Mouse (Mus musculus) hindbrain, embryonic 14.5 days (tissue): Measurements from ENCODE around the gene Atrnl1. TPM values are rescaled to one million over a fixed set of nuclear protein-coding genes. Genes with fewer than 3 reads are reported as not detected.
"Not testable (repeated sequence)": the region's sequence is repeated elsewhere in the genome, so short reads cannot be mapped to it uniquely, and the experiment has no call there.

Source experiments
- ATAC-seq: fragments of 200-750 bp; cut with Nextera tagmentation; 2 replicates; pipeline ENCODE4 v1.8.0; 2017; ENCODE audit warnings: moderate number of reproducible peaks, mild to moderate bottlenecking, moderate TSS enrichment, moderate library complexity; ENCODE audit not compliant: low FRiP score
- DNase-seq: peaks from one replicate; pipeline ENCODE4 v3.0.0-alpha.2; 2015; ENCODE audit warnings: low spot score
- H3K27ac ChIP-seq: fragments of 300-500 bp; sonication (generic); 2 replicates; pipeline ENCODE4 v1.5.1; 2014; ENCODE audit warnings: mild to moderate bottlenecking, moderate library complexity
- H3K27me3 ChIP-seq: fragments of 300-500 bp; sonication (generic); 2 replicates; pipeline ENCODE4 v1.6.1; 2014; ENCODE audit warnings: mild to moderate bottlenecking, low read length, mixed read lengths; ENCODE audit not compliant: control insufficient read depth, insufficient read depth
- H3K36me3 ChIP-seq: fragments of 300-500 bp; sonication (generic); replicated peaks from 2 replicates; pipeline ENCODE4 v1.6.1; 2014; ENCODE audit not compliant: control insufficient read depth, insufficient read depth
- H3K4me1 ChIP-seq: fragments of 300-500 bp; sonication (generic); replicated peaks from 2 replicates; pipeline ENCODE4 v1.6.1; 2014; ENCODE audit warnings: antibody characterized with exemption, low read length, mixed read lengths; ENCODE audit not compliant: control insufficient read depth, insufficient read depth
- H3K4me2 ChIP-seq: fragments of 300-500 bp; sonication (generic); replicated peaks from 2 replicates; pipeline ENCODE4 v1.6.1; 2014; ENCODE audit warnings: mild to moderate bottlenecking, moderate library complexity
- H3K4me3 ChIP-seq: fragments of 300-500 bp; sonication (generic); replicated peaks from 2 replicates; pipeline ENCODE4 v1.5.1; 2014; ENCODE audit warnings: mild to moderate bottlenecking, low read length
- H3K9ac ChIP-seq: fragments of 300-500 bp; sonication (generic); 2 replicates; pipeline ENCODE4 v1.6.1; 2014
- H3K9me3 ChIP-seq: fragments of 300-500 bp; sonication (generic); 2 replicates; pipeline ENCODE4 v1.6.1; 2016; ENCODE audit warnings: low read length; ENCODE audit not compliant: control insufficient read depth
- WGBS: fragments of 180-500 bp; shearing (Covaris S2); extraction: QIAGEN DNeasy Blood & Tissue Kit; methylation state at CpG from one replicate; pipeline ENCODE4 v1.1.7; 2014; 5-methylcytosine and 5-hydroxymethylcytosine counted together
- polyA plus RNA-seq: library from polyadenylated mRNA; unstranded; fragments of >200 nt; fragmentation: Nextera tagmentation; extraction: Ambion mirVana; gene quantifications from 2 replicates; pipeline ENCODE4 v1.2.1, GENCODE M21; 2014

Gene Atrnl1
- polyA plus RNA-seq, 1 experiment from 2014 or later = 8.6 TPM

- not testable (repeated sequence) for H3K4me1 ChIP-seq, H3K9ac ChIP-seq, H3K4me2 ChIP-seq, H3K4me3 ChIP-seq, ATAC-seq, DNase-seq, H3K27ac ChIP-seq, H3K36me3 ChIP-seq, H3K9me3 ChIP-seq, H3K27me3 ChIP-seq
- 97% methylated on average over 15 of the region's 15 CpGs for WGBS
Measured at GRCm38 (mm10) chr19:57994174-57994833, 383.5 kb downstream of the Atrnl1 start.

- no peaks in the 10 kb centered on the region for H3K36me3 ChIP-seq
- no peaks in the 10 kb centered on the region for H3K27me3 ChIP-seq
- H3K4me1 ChIP-seq = no peaks in the 10 kb centered on the region
- no peak overlapping the region for H3K27ac ChIP-seq
- H3K9me3 ChIP-seq = no peaks in the 10 kb centered on the region
- ATAC-seq (no peak), DNase-seq (no peak)
- H3K9ac ChIP-seq = no peak overlapping the region
- 94% methylated on average over 8 of the region's 8 CpGs for WGBS
- H3K4me2 ChIP-seq = no peak overlapping the region
- no peak overlapping the region for H3K4me3 ChIP-seq
Measured at GRCm38 (mm10) chr19:57995015-57995414, 384.2 kb downstream of the Atrnl1 start.

- DNase-seq = peak; percentile 42
- Histone ChIP-seq H3K36me3 (no peaks in the 10 kb centered on the region), H3K27ac (no peak overlapping the region), H3K9me3 (no peaks in the 10 kb centered on the region), H3K4me3 (no peak overlapping the region), H3K27me3 (no peaks in the 10 kb centered on the region), H3K9ac (no peak overlapping the region), H3K4me2 (no peak overlapping the region), H3K4me1 (no peaks in the 10 kb centered on the region)
- 36% methylated on average over 4 of the region's 4 CpGs for WGBS
- no peak for ATAC-seq
Measured at GRCm38 (mm10) chr19:57997961-57998360, 387.1 kb downstream of the Atrnl1 start.

- no peaks in the 10 kb centered on the region for H3K9me3 ChIP-seq
- H3K4me2 ChIP-seq = no peak overlapping the region
- ATAC-seq (no peak), DNase-seq (no peak)
- no peak overlapping the region for H3K4me3 ChIP-seq
- WGBS = 95% methylated on average over 1 of the region's 1 CpGs
- no peak overlapping the region for H3K9ac ChIP-seq
- no peaks in the 10 kb centered on the region for H3K4me1 ChIP-seq
- H3K27ac ChIP-seq = no peak overlapping the region
- no peaks in the 10 kb centered on the region for H3K36me3 ChIP-seq
- H3K27me3 ChIP-seq = no peaks in the 10 kb centered on the region
Measured at GRCm38 (mm10) chr19:58011636-58012035, 400.8 kb downstream of the Atrnl1 start.

GRCm38 (mm10) chr19:58015741-58016140 is 404.9 kb downstream of the Atrnl1 start:
- no peak for ATAC-seq
- WGBS = 93% methylated on average over 6 of the region's 6 CpGs
- Histone ChIP-seq H3K27ac (no peak overlapping the region), H3K9me3 (no peaks in the 10 kb centered on the region), H3K4me2 (no peak overlapping the region), H3K36me3 (no peaks in the 10 kb centered on the region), H3K9ac (no peak overlapping the region), H3K4me1 (no peaks in the 10 kb centered on the region), H3K4me3 (no peak overlapping the region), H3K27me3 (no peaks in the 10 kb centered on the region)
- DNase-seq = no peak

- DNase-seq (no peak), ATAC-seq (no peak)
- Histone ChIP-seq H3K27me3 (no peaks in the 10 kb centered on the region), H3K4me1 (no peaks in the 10 kb centered on the region), H3K4me3 (no peak overlapping the region), H3K4me2 (no peak overlapping the region), H3K9me3 (no peaks in the 10 kb centered on the region), H3K36me3 (no peaks in the 10 kb centered on the region), H3K27ac (no peak overlapping the region), H3K9ac (no peak overlapping the region)
- 85% methylated on average over 9 of the region's 9 CpGs for WGBS
Measured at GRCm38 (mm10) chr19:58016561-58017453, 406.0 kb downstream of the Atrnl1 start.

DNA sequence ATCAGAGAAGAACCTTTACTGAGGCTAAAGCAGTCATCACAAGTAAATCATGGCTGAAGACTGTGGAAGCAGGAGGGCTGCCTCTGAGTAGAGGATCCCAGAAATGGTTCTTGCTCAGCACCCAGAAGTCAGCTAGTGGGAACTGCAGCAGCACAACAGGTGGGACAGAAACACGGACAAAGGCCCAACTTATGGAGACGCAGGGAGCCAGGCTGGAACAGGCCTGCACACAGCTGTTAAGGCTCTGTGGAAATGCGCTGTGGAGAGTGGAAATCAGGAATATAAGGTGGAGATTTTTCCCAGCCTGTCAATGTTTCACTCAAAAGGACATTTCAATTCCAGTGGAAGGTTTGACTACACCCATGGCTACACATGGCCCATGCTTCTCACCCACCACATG is 406.6 kb downstream of the Atrnl1 start:
- Histone ChIP-seq H3K4me3 (no peak overlapping the region), H3K9ac (no peak overlapping the region), H3K4me1 (no peaks in the 10 kb centered on the region), H3K27me3 (no peaks in the 10 kb centered on the region), H3K36me3 (no peaks in the 10 kb centered on the region), H3K9me3 (no peaks in the 10 kb centered on the region), H3K4me2 (no peak overlapping the region), H3K27ac (no peak overlapping the region)
- ATAC-seq = no peak
- WGBS = 92% methylated on average over 3 of the region's 3 CpGs
- DNase-seq = no peak

DNA sequence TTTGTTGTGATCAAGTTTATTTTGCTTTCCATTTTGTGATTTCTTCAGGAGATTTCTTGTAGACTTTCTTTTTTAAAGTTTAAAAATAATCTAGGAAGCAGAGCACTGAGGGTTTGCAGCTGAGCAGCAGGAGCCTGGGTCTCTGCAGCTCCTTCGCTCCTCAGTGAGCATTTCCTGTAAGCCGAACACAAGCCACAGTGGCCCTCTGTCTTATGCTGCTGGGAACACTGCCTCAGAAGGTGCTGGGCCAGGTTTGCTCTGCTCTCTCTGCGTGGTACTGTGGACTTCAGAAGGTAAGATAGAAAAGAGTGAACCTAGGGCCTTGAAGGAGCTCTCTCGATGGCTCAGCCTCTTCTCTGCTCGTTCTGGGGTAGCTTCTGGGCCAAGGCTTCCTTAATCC is 407.9 kb downstream of the Atrnl1 start:
- WGBS = 74% methylated on average over 5 of the region's 5 CpGs
- Histone ChIP-seq H3K4me1 (no peaks in the 10 kb centered on the region), H3K36me3 (no peaks in the 10 kb centered on the region), H3K9ac (no peak overlapping the region), H3K4me2 (no peak overlapping the region), H3K9me3 (no peaks in the 10 kb centered on the region), H3K4me3 (no peak overlapping the region), H3K27ac (no peak overlapping the region), H3K27me3 (no peaks in the 10 kb centered on the region)
- ATAC-seq (no peak), DNase-seq (no peak)

DNA sequence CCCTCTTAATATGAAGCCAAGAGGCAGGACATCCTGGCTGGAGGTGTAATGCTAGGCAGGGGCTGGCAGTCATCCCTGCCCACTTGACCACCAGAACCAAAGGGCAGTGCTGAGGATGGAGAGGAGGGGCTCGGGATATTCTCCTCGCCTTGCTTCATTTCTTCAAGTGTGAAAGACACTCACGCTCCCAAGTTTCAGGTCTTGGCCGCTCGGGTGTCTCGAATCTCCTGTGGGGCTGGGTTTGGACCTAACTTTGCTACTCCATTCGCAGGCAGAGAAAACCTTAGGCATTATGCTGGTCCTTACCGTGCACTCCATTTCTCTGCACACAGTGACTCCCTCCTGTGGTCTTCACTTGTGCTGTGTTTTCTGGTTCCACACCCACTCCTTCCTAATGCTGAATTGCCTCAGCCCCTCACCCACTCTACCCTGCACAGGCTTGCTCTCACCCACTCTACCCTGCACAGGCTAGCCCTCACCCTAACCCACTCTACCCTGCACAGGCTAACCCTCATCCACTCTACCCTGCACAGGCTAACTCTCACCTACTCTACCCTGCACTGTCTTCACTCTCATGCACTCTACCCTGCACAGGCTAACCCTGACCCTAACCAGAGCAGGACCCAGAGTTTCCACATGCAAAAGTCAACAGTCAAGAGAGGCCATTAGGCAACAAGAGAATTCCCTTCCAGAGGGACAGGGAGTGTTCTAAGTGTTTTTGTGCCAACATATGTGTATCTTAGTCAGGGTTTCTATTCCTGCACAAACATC is 410.9 kb downstream of the Atrnl1 start:
- WGBS = 98% methylated on average over 8 of the region's 8 CpGs
- no peak overlapping the region for H3K9ac ChIP-seq
- H3K4me1 ChIP-seq = no peaks in the 10 kb centered on the region
- H3K36me3 ChIP-seq = no peaks in the 10 kb centered on the region
- no peak overlapping the region for H3K27ac ChIP-seq
- no peak overlapping the region for H3K4me3 ChIP-seq
- DNase-seq (no peak), ATAC-seq (no peak)
- no peaks in the 10 kb centered on the region for H3K27me3 ChIP-seq
- H3K4me2 ChIP-seq = no peak overlapping the region
- H3K9me3 ChIP-seq = no peaks in the 10 kb centered on the region
